Mouse (Mus musculus): Measurements from ENCODE around the gene Gm20388. TPM values are rescaled to one million over a fixed set of nuclear protein-coding genes. Genes with fewer than 3 reads are reported as not detected.
A peak's percentile ranks its signal among the peaks of the same experiment; 100 is the strongest.

Gene Gm20388
- polyA plus RNA-seq, 1 experiment from 2014 or later = 8.3 TPM

DNA sequence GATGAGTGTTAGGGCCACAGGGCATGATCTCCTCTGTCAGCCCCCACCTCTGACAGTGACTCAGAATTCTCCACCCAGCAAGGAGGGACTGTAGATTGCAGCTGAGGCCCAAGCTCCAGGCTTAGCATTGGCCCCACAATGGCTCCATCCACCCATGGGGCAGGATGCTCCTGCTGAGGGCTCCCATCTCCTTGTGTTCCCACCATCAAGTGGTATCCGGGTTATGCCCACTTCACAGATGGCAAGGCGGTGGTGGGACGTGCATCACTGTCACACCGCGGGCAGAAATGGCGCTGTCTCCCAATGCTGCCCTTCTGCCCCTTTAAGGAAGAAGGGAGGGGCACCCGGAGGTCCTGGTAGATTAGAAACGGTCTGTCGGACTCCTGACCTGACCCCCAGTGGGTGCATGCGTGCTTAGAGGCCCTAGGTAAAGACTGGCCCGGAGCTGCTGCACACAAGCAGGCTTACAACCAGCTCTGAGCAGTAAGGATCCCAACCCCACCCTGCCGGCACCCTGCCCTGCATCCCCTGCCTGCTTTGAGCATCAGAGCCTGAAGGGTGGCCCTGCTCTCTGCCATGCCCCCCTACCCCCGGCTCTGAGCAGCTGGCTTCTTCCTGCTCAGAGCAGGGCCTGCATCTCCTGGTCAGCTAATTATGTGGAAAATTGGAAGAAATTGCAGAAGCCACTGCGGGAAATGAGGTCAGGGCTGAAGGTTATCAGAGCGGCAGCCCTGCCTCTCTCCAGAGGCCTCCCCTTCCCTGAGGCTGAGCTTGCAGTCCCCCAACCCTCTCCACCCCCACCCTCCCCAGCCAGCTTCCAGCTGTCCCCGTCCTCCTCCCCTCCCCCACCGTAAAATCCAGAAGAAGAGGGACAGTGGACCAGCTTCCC lies 384.6 kb downstream of the Gm20388 start:
- WGBS = 28% methylated on average over 17 of the region's 17 CpGs
- Histone ChIP-seq H3K4me2 (ENCODE audit: low read length) (peak overlapping the region; percentile 14; the same call in 1 of the 2 replicates), H3K36me3 (ENCODE audit: control insufficient read depth, insufficient read depth, low read length) (no peaks in the 10 kb centered on the region), H3K27ac (ENCODE audit: low read depth) (peak overlapping the region; percentile 52), H3K9me3 (ENCODE audit: control insufficient read depth, low read length) (no peaks in the 10 kb centered on the region), H3K4me3 (ENCODE audit: low read depth, low read length) (no peak overlapping the region), H3K4me1 (replicated peaks; ENCODE audit: control insufficient read depth, insufficient read depth, low read length) (peaks cover 47% of the 10 kb centered on the region), H3K9ac (ENCODE audit: low read length) (no peak overlapping the region), H3K27me3 (replicated peaks; ENCODE audit: control insufficient read depth, insufficient read depth, low read length) (no peaks in the 10 kb centered on the region)
- DNase-seq (ENCODE audit: low spot score) (no peak), ATAC-seq (replicated peaks; ENCODE audit: low FRiP score, low TSS enrichment, low read depth) (peak; percentile 32)

- Histone ChIP-seq H3K4me1 (replicated peaks; ENCODE audit: control insufficient read depth, insufficient read depth, low read length) (peaks cover 51% of the 10 kb centered on the region), H3K4me3 (ENCODE audit: low read depth, low read length) (no peak overlapping the region), H3K27ac (ENCODE audit: low read depth) (no peak overlapping the region), H3K36me3 (ENCODE audit: control insufficient read depth, insufficient read depth, low read length) (no peaks in the 10 kb centered on the region), H3K9ac (ENCODE audit: low read length) (no peak overlapping the region), H3K9me3 (ENCODE audit: control insufficient read depth, low read length) (no peaks in the 10 kb centered on the region), H3K4me2 (ENCODE audit: low read length) (no peak overlapping the region), H3K27me3 (replicated peaks; ENCODE audit: control insufficient read depth, insufficient read depth, low read length) (no peaks in the 10 kb centered on the region)
- ATAC-seq (replicated peaks; ENCODE audit: low FRiP score, low TSS enrichment, low read depth) (no peak), DNase-seq (ENCODE audit: low spot score) (no peak)
- WGBS = 34% methylated on average over 5 of the region's 5 CpGs
Measured at GRCm38 (mm10) chr8:120297000-120297399, 386.4 kb downstream of the Gm20388 start.

DNA sequence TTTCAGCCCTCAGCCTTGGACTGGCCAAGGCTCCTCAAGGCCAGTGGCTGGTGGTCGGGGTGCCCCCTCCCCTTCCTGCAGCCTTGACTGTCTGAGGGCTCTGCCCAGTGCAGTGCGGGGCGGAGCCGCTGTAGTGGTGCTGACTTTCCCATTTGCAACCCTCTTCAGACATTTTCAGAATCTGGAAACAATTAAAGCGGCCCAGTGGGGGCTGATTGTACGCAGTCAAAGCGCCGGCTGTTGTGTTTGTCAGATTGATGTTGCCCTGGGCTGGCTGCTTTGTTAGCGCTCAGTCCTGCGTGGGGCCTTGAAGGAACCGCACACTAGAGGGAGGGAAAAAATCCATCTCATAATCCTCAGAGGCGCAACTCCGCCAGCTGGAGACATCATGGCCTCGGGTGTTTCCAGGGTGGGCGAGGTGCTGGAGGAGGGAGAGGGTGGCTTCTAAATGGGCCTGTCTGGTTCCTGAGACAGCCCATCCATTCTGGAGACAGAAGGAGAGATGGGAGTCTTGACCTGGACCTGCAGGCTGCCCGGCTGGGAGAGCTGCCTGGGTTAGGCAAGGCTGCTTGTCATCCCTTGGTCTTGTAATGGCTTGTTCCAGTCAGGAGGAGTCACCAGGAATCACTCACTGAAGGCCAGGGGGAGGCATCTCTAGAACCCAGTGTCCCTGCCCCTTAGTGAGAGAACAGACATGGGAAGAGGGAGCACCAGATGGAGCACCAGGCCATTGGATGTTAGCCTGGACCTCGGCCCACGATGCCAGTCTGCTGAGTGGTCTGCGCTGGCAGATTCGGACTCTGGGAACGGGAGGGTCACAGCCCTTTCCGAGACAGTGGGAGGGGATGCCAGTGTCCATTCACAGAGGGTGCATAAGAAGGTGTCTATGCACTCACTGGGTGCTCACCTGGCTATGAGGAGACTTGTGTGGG lies 388.2 kb downstream of the Gm20388 start:
- WGBS = 39% methylated on average over 22 of the region's 22 CpGs
- Histone ChIP-seq H3K4me1 (replicated peaks; ENCODE audit: control insufficient read depth, insufficient read depth, low read length) (peaks cover 47% of the 10 kb centered on the region), H3K27me3 (replicated peaks; ENCODE audit: control insufficient read depth, insufficient read depth, low read length) (no peaks in the 10 kb centered on the region), H3K4me3 (ENCODE audit: low read depth, low read length) (no peak overlapping the region), H3K9me3 (ENCODE audit: control insufficient read depth, low read length) (no peaks in the 10 kb centered on the region), H3K27ac (ENCODE audit: low read depth) (peak overlapping the region; percentile 57), H3K36me3 (ENCODE audit: control insufficient read depth, insufficient read depth, low read length) (no peaks in the 10 kb centered on the region), H3K9ac (ENCODE audit: low read length) (no peak overlapping the region), H3K4me2 (ENCODE audit: low read length) (no peak overlapping the region)
- no peak for DNase-seq (ENCODE audit: low spot score)
- no peak for ATAC-seq (replicated peaks; ENCODE audit: low FRiP score, low TSS enrichment, low read depth)

- Histone ChIP-seq H3K4me2 (ENCODE audit: low read length) (no peak overlapping the region; the same call in 1 of the 2 replicates), H3K27ac (ENCODE audit: low read depth) (no peak overlapping the region; the same call in 1 of the 2 replicates), H3K36me3 (ENCODE audit: control insufficient read depth, insufficient read depth, low read length) (no peaks in the 10 kb centered on the region), H3K9me3 (ENCODE audit: control insufficient read depth, low read length) (no peaks in the 10 kb centered on the region), H3K4me3 (ENCODE audit: low read depth, low read length) (no peak overlapping the region), H3K9ac (ENCODE audit: low read length) (no peak overlapping the region), H3K4me1 (replicated peaks; ENCODE audit: control insufficient read depth, insufficient read depth, low read length) (peaks cover 36% of the 10 kb centered on the region), H3K27me3 (replicated peaks; ENCODE audit: control insufficient read depth, insufficient read depth, low read length) (no peaks in the 10 kb centered on the region)
- ATAC-seq (replicated peaks; ENCODE audit: low FRiP score, low TSS enrichment, low read depth) (no peak; the same call in 1 of the 2 replicates), DNase-seq (ENCODE audit: low spot score) (peak; percentile 93)
- 8% methylated on average over 13 of the region's 13 CpGs for WGBS
Measured at GRCm38 (mm10) chr8:120300601-120301141, 390.0 kb downstream of the Gm20388 start.

DNA sequence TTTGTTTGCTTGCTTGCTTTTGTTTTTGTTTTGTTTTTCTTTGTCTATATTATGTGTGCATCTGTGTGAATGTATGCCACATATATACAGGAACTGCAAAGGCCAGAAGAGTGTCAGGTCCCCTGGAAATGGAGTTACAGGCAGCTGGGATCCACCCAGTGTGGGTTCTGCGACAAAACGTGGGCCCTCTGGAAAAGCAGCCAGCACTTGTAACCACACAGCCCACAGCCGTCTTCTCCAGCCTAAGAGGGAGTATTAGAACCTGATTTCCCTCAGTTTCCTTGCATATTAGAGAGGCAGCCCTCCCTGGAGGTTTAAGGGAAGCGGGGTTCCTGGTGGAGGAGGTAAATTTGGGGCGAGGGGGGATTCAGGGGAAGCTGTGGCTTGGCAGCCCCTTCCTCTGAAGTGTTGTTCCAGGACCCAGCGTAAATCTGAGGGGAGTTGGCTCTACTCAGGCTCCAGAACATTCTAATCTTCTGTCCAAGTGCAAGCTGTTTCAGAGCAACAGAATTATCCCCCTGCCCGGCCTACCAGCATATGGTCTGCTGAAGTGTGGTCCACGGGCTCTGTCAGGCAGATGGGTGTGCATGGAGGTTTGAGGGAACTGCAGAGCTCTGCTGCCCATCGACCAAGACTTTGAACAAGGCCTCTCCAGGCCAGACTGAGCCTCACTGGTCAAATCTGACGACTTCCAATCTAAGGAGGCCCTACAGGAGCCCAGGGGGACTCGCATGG lies 392.5 kb downstream of the Gm20388 start:
- Histone ChIP-seq H3K4me1 (replicated peaks; ENCODE audit: control insufficient read depth, insufficient read depth, low read length) (peaks cover 20% of the 10 kb centered on the region), H3K27me3 (replicated peaks; ENCODE audit: control insufficient read depth, insufficient read depth, low read length) (no peaks in the 10 kb centered on the region; the same call in 1 of the 2 replicates), H3K4me3 (ENCODE audit: low read depth, low read length) (no peak overlapping the region), H3K36me3 (ENCODE audit: control insufficient read depth, insufficient read depth, low read length) (no peaks in the 10 kb centered on the region), H3K27ac (ENCODE audit: low read depth) (no peak overlapping the region), H3K4me2 (ENCODE audit: low read length) (no peak overlapping the region), H3K9me3 (ENCODE audit: control insufficient read depth, low read length) (no peaks in the 10 kb centered on the region), H3K9ac (ENCODE audit: low read length) (no peak overlapping the region)
- no peak for ATAC-seq (replicated peaks; ENCODE audit: low FRiP score, low TSS enrichment, low read depth)
- WGBS = 70% methylated on average over 11 of the region's 11 CpGs
- no peak for DNase-seq (ENCODE audit: low spot score)

DNA sequence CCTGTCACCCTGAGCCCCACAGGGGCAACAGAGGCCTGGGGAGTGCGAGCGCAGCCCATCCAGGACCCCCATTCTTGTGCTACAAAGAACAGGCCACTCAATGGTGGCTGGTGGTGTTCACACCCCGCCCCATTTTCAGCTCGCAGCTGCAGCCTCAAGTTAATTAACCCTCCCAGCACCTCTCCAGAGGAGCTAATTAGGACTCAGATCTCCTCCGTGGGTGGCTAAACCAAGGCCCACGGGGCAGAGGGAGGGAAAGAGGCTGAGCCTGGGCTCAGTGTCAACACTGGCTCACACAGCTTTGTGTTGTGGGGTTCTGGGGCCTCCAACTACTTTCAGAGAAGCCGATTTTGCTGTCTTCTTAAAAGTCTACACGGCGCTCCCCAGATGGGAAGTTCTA lies 393.5 kb downstream of the Gm20388 start:
- no peak overlapping the region for H3K9ac ChIP-seq (ENCODE audit: low read length)
- no peak overlapping the region for H3K27ac ChIP-seq (ENCODE audit: low read depth)
- ATAC-seq (replicated peaks; ENCODE audit: low FRiP score, low TSS enrichment, low read depth) (no peak), DNase-seq (ENCODE audit: low spot score) (no peak)
- no peak overlapping the region for H3K4me2 ChIP-seq (ENCODE audit: low read length)
- no peak overlapping the region for H3K4me3 ChIP-seq (ENCODE audit: low read depth, low read length)
- no peaks in the 10 kb centered on the region for H3K9me3 ChIP-seq (ENCODE audit: control insufficient read depth, low read length)
- no peaks in the 10 kb centered on the region; the same call in 1 of the 2 replicates for H3K27me3 ChIP-seq (replicated peaks; ENCODE audit: control insufficient read depth, insufficient read depth, low read length)
- 51% methylated on average over 9 of the region's 9 CpGs for WGBS
- peaks cover 19% of the 10 kb centered on the region for H3K4me1 ChIP-seq (replicated peaks; ENCODE audit: control insufficient read depth, insufficient read depth, low read length)
- H3K36me3 ChIP-seq (ENCODE audit: control insufficient read depth, insufficient read depth, low read length) = no peaks in the 10 kb centered on the region

GRCm38 (mm10) chr8:120305800-120306385 lies 395.3 kb downstream of the Gm20388 start:
- H3K4me2 ChIP-seq (ENCODE audit: low read length) = no peak overlapping the region
- no peaks in the 10 kb centered on the region; the same call in 1 of the 2 replicates for H3K27me3 ChIP-seq (replicated peaks; ENCODE audit: control insufficient read depth, insufficient read depth, low read length)
- H3K9ac ChIP-seq (ENCODE audit: low read length) = no peak overlapping the region
- whole genome bisulfite sequencing = 83% methylated on average over 10 of the region's 10 CpGs
- H3K4me1 ChIP-seq (replicated peaks; ENCODE audit: control insufficient read depth, insufficient read depth, low read length) = peaks cover 16% of the 10 kb centered on the region
- H3K36me3 ChIP-seq (ENCODE audit: control insufficient read depth, insufficient read depth, low read length) = no peaks in the 10 kb centered on the region
- no peak for ATAC-seq (replicated peaks; ENCODE audit: low FRiP score, low TSS enrichment, low read depth)
- no peak overlapping the region for H3K4me3 ChIP-seq (ENCODE audit: low read depth, low read length)
- no peaks in the 10 kb centered on the region for H3K9me3 ChIP-seq (ENCODE audit: control insufficient read depth, low read length)
- no peak for DNase-seq (ENCODE audit: low spot score)
- no peak overlapping the region for H3K27ac ChIP-seq (ENCODE audit: low read depth)
